Mouse (Mus musculus) G1E (cell line): ENCODE measurements around the gene Lmbrd2. TPM values are rescaled to one million over a fixed set of nuclear protein-coding genes. Genes with fewer than 3 reads are reported as not detected.
"Not testable (repeated sequence)": the region's sequence is repeated elsewhere in the genome, so short reads cannot be mapped to it uniquely, and the experiment has no call there.

Experiments used
- ATAC-seq: 2 replicates; pipeline ENCODE4 v1.8.0; 2016; ENCODE audit warnings: mild to moderate bottlenecking; ENCODE audit not compliant: insufficient number of reproducible peaks, poor library complexity, low FRiP score, severe bottlenecking; ENCODE audit errors: extremely low read depth
- DNase-seq: peaks from one replicate; pipeline ENCODE4 v3.0.0; 2012; ENCODE audit warnings: low spot score
- H3K27me3 ChIP-seq: 2 replicates; pipeline ENCODE4 v1.6.1; 2012; ENCODE audit warnings: mild to moderate bottlenecking, low read length, inconsistent platforms; ENCODE audit not compliant: insufficient read depth
- H3K36me3 ChIP-seq: replicated peaks from 2 replicates; pipeline ENCODE3; 2012; ENCODE audit warnings: mild to moderate bottlenecking, inconsistent platforms
- H3K4me1 ChIP-seq: 2 replicates; pipeline ENCODE4 v1.6.1; 2012; ENCODE audit warnings: low read depth, low read length, inconsistent platforms, mixed read lengths; ENCODE audit not compliant: insufficient read depth
- H3K4me3 ChIP-seq: 2 replicates; pipeline ENCODE4 v1.5.1; 2012; ENCODE audit warnings: low read depth, mild to moderate bottlenecking, inconsistent platforms, low read length, moderate library complexity, mixed read lengths
- H3K9me3 ChIP-seq: replicated peaks from 2 replicates; pipeline ENCODE4 v1.6.1; 2012; ENCODE audit warnings: inconsistent platforms
- CTCF ChIP-seq: IDR thresholded peaks from 2 replicates; pipeline ENCODE4 v1.5.1; 2012; ENCODE audit warnings: low read depth, low read length, inconsistent platforms, mixed read lengths
- GATA1 ChIP-seq: IDR thresholded peaks from 2 replicates; pipeline ENCODE4 v1.6.1; 2012; ENCODE audit warnings: borderline replicate concordance, low read length, inconsistent platforms, mixed read lengths
- GATA2 ChIP-seq: IDR thresholded peaks from 2 replicates; pipeline ENCODE4 v1.6.1; 2012; ENCODE audit warnings: low read depth, low read length, inconsistent platforms, borderline replicate concordance
- POLR2AphosphoS5 ChIP-seq: IDR thresholded peaks from 2 replicates; pipeline ENCODE4 v1.6.1; 2012; ENCODE audit warnings: low read depth, low read length, inconsistent platforms; ENCODE audit not compliant: insufficient replicate concordance
- TAL1 ChIP-seq: conservative IDR thresholded peaks from 2 replicates; pipeline ENCODE4 v1.6.1; 2012; ENCODE audit warnings: low read depth, low read length, inconsistent platforms, mixed read lengths
- polyA plus RNA-seq: library from polyadenylated mRNA; stranded (reverse); fragments of >175 nt; gene quantifications from 2 replicates; pipeline ENCODE4 v1.2.3, GENCODE M21; 2012
- total RNA-seq, 2 experiments: library from RNA; stranded (forward) in 1 of 2; stranded (reverse) in 1 of 2; fragments of 200-1000 nt in 1 of 2; fragments of >200 nt in 1 of 2; fragmentation: Nextera tagmentation in 1 of 2; gene quantifications; 2 replicates each; pipeline ENCODE4 v1.2.3; 2014 to 2017

Gene Lmbrd2
- total and polyA plus RNA-seq, 3 experiments, result 0.53 to 21.7 (median 11.0) TPM

- Histone ChIP-seq H3K4me3 (no peak overlapping the region), H3K4me1 (peaks cover 3% of the 10 kb centered on the region; the same call in 1 of the 2 replicates), H3K9me3 (no peaks in the 10 kb centered on the region), H3K27me3 (no peaks in the 10 kb centered on the region), H3K36me3 (peaks cover 59% of the 10 kb centered on the region)
- no peak for ATAC-seq
- no peak for DNase-seq
- TF ChIP-seq CTCF (no peak), GATA1 (no peak), GATA2 (no peak), POLR2AphosphoS5 (no peak), TAL1 (no peak)
Observed at GRCm38 (mm10) chr15:9162557-9163070, 22.3 kb downstream of the Lmbrd2 start.

GRCm38 (mm10) chr15:9164125-9164524, 23.8 kb downstream of the Lmbrd2 start:
- no peak overlapping the region for H3K4me3 ChIP-seq
- peaks cover 62% of the 10 kb centered on the region for H3K36me3 ChIP-seq
- TF ChIP-seq TAL1, result no peak
- TF ChIP-seq GATA1, result no peak
- no peak for TF ChIP-seq CTCF
- TF ChIP-seq POLR2AphosphoS5, result no peak
- no peak for TF ChIP-seq GATA2
- H3K9me3 ChIP-seq, result no peaks in the 10 kb centered on the region
- no peak for ATAC-seq
- no peaks in the 10 kb centered on the region for H3K27me3 ChIP-seq
- H3K4me1 ChIP-seq, result peaks cover 3% of the 10 kb centered on the region; the same call in 1 of the 2 replicates
- no peak for DNase-seq

- Histone ChIP-seq H3K4me3 (no peak overlapping the region), H3K9me3 (no peaks in the 10 kb centered on the region), H3K27me3 (no peaks in the 10 kb centered on the region), H3K36me3 (peaks cover 55% of the 10 kb centered on the region), H3K4me1 (no peaks in the 10 kb centered on the region)
- ATAC-seq (no peak), DNase-seq (no peak)
- no peak for TF ChIP-seq TAL1
- TF ChIP-seq CTCF, result no peak
- no peak for TF ChIP-seq POLR2AphosphoS5
Observed at GRCm38 (mm10) chr15:9177038-9177437, 36.7 kb downstream of the Lmbrd2 start.

GRCm38 (mm10) chr15:9183995-9184394, 43.6 kb downstream of the Lmbrd2 start:
- H3K27me3 ChIP-seq, result no peaks in the 10 kb centered on the region
- TF ChIP-seq GATA2 (no peak), TAL1 (no peak), GATA1 (no peak), CTCF (no peak), POLR2AphosphoS5 (no peak)
- DNase-seq, result no peak
- no peak for ATAC-seq
- peaks cover 57% of the 10 kb centered on the region for H3K36me3 ChIP-seq
- H3K9me3 ChIP-seq, result no peaks in the 10 kb centered on the region
- no peak overlapping the region for H3K4me3 ChIP-seq
- H3K4me1 ChIP-seq, result no peaks in the 10 kb centered on the region

GRCm38 (mm10) chr15:9189796-9190195, 49.4 kb downstream of the Lmbrd2 start:
- no peak for TF ChIP-seq POLR2AphosphoS5
- no peak for TF ChIP-seq GATA1
- TF ChIP-seq TAL1, result no peak
- TF ChIP-seq GATA2, result no peak
- TF ChIP-seq CTCF, result no peak
- DNase-seq, result no peak
- no peaks in the 10 kb centered on the region for H3K4me1 ChIP-seq
- peaks cover 42% of the 10 kb centered on the region for H3K36me3 ChIP-seq
- H3K27me3 ChIP-seq, result no peaks in the 10 kb centered on the region
- no peak for ATAC-seq
- no peak overlapping the region for H3K4me3 ChIP-seq
- H3K9me3 ChIP-seq, result no peaks in the 10 kb centered on the region

- not testable (repeated sequence) for H3K4me3 ChIP-seq, H3K9me3 ChIP-seq, H3K4me1 ChIP-seq, DNase-seq, ATAC-seq, H3K27me3 ChIP-seq
- peaks cover 35% of the 10 kb centered on the region for H3K36me3 ChIP-seq
Observed at GRCm38 (mm10) chr15:9192685-9193084, 52.3 kb downstream of the Lmbrd2 start.

DNA sequence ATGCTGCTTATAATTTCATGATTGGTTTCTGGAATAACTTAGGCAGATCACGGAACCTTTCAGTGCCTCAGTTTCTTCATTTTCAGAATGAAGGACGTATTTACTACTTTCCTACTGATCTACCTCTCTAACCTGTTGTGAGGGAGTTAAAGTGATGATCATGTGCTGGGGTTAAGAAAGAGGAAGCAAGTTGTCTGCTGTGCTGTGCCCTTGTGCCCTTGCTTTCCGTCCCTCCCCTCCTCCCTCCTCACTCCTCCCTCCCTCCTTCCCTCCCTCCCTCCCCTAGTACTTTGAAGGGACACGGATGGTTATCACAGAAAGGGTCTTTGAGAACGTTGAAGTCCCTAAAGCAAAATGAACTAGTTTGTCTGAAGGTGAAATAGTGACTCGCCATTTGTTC, 58.1 kb downstream of the Lmbrd2 start:
- peaks cover 5% of the 10 kb centered on the region for H3K4me1 ChIP-seq
- peaks cover 26% of the 10 kb centered on the region for H3K36me3 ChIP-seq
- no peak for TF ChIP-seq TAL1
- no peak for TF ChIP-seq GATA1
- no peak for TF ChIP-seq CTCF
- no peak for TF ChIP-seq POLR2AphosphoS5
- TF ChIP-seq GATA2, result no peak
- no peaks in the 10 kb centered on the region for H3K27me3 ChIP-seq
- no peak overlapping the region for H3K4me3 ChIP-seq
- DNase-seq, result peak; percentile 2
- peak; percentile 40; the same call in 1 of the 2 replicates for ATAC-seq
- H3K9me3 ChIP-seq, result no peaks in the 10 kb centered on the region
